Mouse (Mus musculus) kidney, postnatal 10 days (tissue): ENCODE measurements around the gene Lemd1.
A peak's percentile ranks its signal among the peaks of the same experiment; 100 is the strongest.

Experiments used
- DNase-seq: peaks from one replicate; pipeline ENCODE4 v3.0.0; 2021; ENCODE audit warnings: mixed read lengths

The Lemd1 gene

GRCm38 (mm10) chr1:132296051-132296450 is 104.8 kb downstream of the Lemd1 start:
- peak; percentile 37 for DNase-seq

GRCm38 (mm10) chr1:132298425-132298800 is 107.2 kb downstream of the Lemd1 start, which contains the start of gene Klhdc8a:
TSS of gene Klhdc8a (plus strand) at chr1:132298626.
- DNase-seq, result peak; percentile 71

GRCm38 (mm10) chr1:132298801-132299464 is 107.7 kb downstream of the Lemd1 start:
- peak; percentile 69 for DNase-seq

- DNase-seq, result no peak
These were observed 108.5 kb downstream of the Lemd1 start for GRCm38 (mm10) chr1:132299744-132300143.

- DNase-seq, result no peak
These were observed 110.0 kb downstream of the Lemd1 start for GRCm38 (mm10) chr1:132301242-132301641.

- DNase-seq, result no peak
These were observed 111.2 kb downstream of the Lemd1 start for GRCm38 (mm10) chr1:132302341-132302866.

GRCm38 (mm10) chr1:132304618-132305214 is 113.5 kb downstream of the Lemd1 start:
- DNase-seq, result no peak

- DNase-seq, result peak; percentile 83
These were observed 114.9 kb downstream of the Lemd1 start for GRCm38 (mm10) chr1:132306160-132306559.

- DNase-seq, result no peak
These were observed 115.6 kb downstream of the Lemd1 start for GRCm38 (mm10) chr1:132306808-132307207.

GRCm38 (mm10) chr1:132307962-132308361 is 116.7 kb downstream of the Lemd1 start:
- no peak for DNase-seq

- no peak for DNase-seq
These were observed 117.4 kb downstream of the Lemd1 start for GRCm38 (mm10) chr1:132308674-132309073.
